Mouse (Mus musculus): Measurements from ENCODE around the gene Slc25a11. TPM values are rescaled to one million over a fixed set of nuclear protein-coding genes. Genes with fewer than 3 reads are reported as not detected.
A peak's percentile ranks its signal among the peaks of the same experiment; 100 is the strongest.

The Slc25a11 gene
- total and polyA plus RNA-seq, 3 experiments, result 59.2 to 125 (median 72.7) TPM

GRCm38 (mm10) chr11:70605024-70605566 lies 42.2 kb downstream of the Slc25a11 start:
- H3K27me3 ChIP-seq (ENCODE audit: insufficient read depth, low read length), result no peaks in the 10 kb centered on the region
- ATAC-seq (ENCODE audit: extremely low read depth, insufficient number of reproducible peaks, low FRiP score, poor library complexity, severe bottlenecking) (no peak), DNase-seq (ENCODE audit: low spot score) (peak; percentile 63)
- no peaks in the 10 kb centered on the region for H3K9me3 ChIP-seq (replicated peaks)
- TF ChIP-seq CTCF (IDR thresholded peaks at IDR 0.05; ENCODE audit: low read depth, low read length) (peak; percentile 87), GATA1 (IDR thresholded peaks at IDR 0.05; ENCODE audit: borderline replicate concordance, low read length) (no peak), TAL1 (conservative IDR thresholded peaks at IDR 0.05; ENCODE audit: low read depth, low read length) (no peak), POLR2AphosphoS5 (IDR thresholded peaks at IDR 0.05; ENCODE audit: insufficient replicate concordance, low read depth, low read length) (no peak)
- peaks cover 96% of the 10 kb centered on the region for H3K36me3 ChIP-seq (replicated peaks)
- no peaks in the 10 kb centered on the region; the same call in 1 of the 2 replicates for H3K4me1 ChIP-seq (ENCODE audit: insufficient read depth, low read depth, low read length)
- H3K4me3 ChIP-seq (ENCODE audit: low read depth, low read length), result no peak overlapping the region

GRCm38 (mm10) chr11:70598451-70598953 lies 48.8 kb downstream of the Slc25a11 start:
- ATAC-seq (ENCODE audit: extremely low read depth, insufficient number of reproducible peaks, low FRiP score, poor library complexity, severe bottlenecking) (no peak), DNase-seq (ENCODE audit: low spot score) (no peak)
- Histone ChIP-seq H3K4me1 (ENCODE audit: insufficient read depth, low read depth, low read length) (peaks cover 15% of the 10 kb centered on the region), H3K36me3 (replicated peaks) (peaks cover 92% of the 10 kb centered on the region), H3K27me3 (ENCODE audit: insufficient read depth, low read length) (no peaks in the 10 kb centered on the region), H3K4me3 (ENCODE audit: low read depth, low read length) (no peak overlapping the region), H3K9me3 (replicated peaks) (no peaks in the 10 kb centered on the region)
- TF ChIP-seq GATA1 (IDR thresholded peaks at IDR 0.05; ENCODE audit: borderline replicate concordance, low read length) (no peak), GATA2 (IDR thresholded peaks at IDR 0.05; ENCODE audit: borderline replicate concordance, low read depth, low read length) (no peak), TAL1 (conservative IDR thresholded peaks at IDR 0.05; ENCODE audit: low read depth, low read length) (no peak), POLR2AphosphoS5 (IDR thresholded peaks at IDR 0.05; ENCODE audit: insufficient replicate concordance, low read depth, low read length) (no peak), CTCF (IDR thresholded peaks at IDR 0.05; ENCODE audit: low read depth, low read length) (no peak)

- ATAC-seq (ENCODE audit: extremely low read depth, insufficient number of reproducible peaks, low FRiP score, poor library complexity, severe bottlenecking) (no peak), DNase-seq (ENCODE audit: low spot score) (no peak)
- H3K27me3 ChIP-seq (ENCODE audit: insufficient read depth, low read length), result no peaks in the 10 kb centered on the region
- peaks cover 18% of the 10 kb centered on the region for H3K4me1 ChIP-seq (ENCODE audit: insufficient read depth, low read depth, low read length)
- H3K9me3 ChIP-seq (replicated peaks), result no peaks in the 10 kb centered on the region
- H3K4me3 ChIP-seq (ENCODE audit: low read depth, low read length), result no peak overlapping the region
- TF ChIP-seq GATA2 (IDR thresholded peaks at IDR 0.05; ENCODE audit: borderline replicate concordance, low read depth, low read length) (no peak), POLR2AphosphoS5 (IDR thresholded peaks at IDR 0.05; ENCODE audit: insufficient replicate concordance, low read depth, low read length) (no peak), TAL1 (conservative IDR thresholded peaks at IDR 0.05; ENCODE audit: low read depth, low read length) (no peak), GATA1 (IDR thresholded peaks at IDR 0.05; ENCODE audit: borderline replicate concordance, low read length) (no peak), CTCF (IDR thresholded peaks at IDR 0.05; ENCODE audit: low read depth, low read length) (no peak)
- peaks cover 85% of the 10 kb centered on the region for H3K36me3 ChIP-seq (replicated peaks)
These were observed 50.0 kb downstream of the Slc25a11 start for GRCm38 (mm10) chr11:70597301-70597700.

GRCm38 (mm10) chr11:70596094-70596493 lies 51.2 kb downstream of the Slc25a11 start:
- Histone ChIP-seq H3K36me3 (replicated peaks) (peaks cover 76% of the 10 kb centered on the region), H3K4me3 (ENCODE audit: low read depth, low read length) (no peak overlapping the region), H3K27me3 (ENCODE audit: insufficient read depth, low read length) (no peaks in the 10 kb centered on the region), H3K9me3 (replicated peaks) (no peaks in the 10 kb centered on the region), H3K4me1 (ENCODE audit: insufficient read depth, low read depth, low read length) (peaks cover 25% of the 10 kb centered on the region)
- ATAC-seq (ENCODE audit: extremely low read depth, insufficient number of reproducible peaks, low FRiP score, poor library complexity, severe bottlenecking), result no peak
- DNase-seq (ENCODE audit: low spot score), result no peak
- TF ChIP-seq TAL1 (conservative IDR thresholded peaks at IDR 0.05; ENCODE audit: low read depth, low read length) (no peak), POLR2AphosphoS5 (IDR thresholded peaks at IDR 0.05; ENCODE audit: insufficient replicate concordance, low read depth, low read length) (no peak), CTCF (IDR thresholded peaks at IDR 0.05; ENCODE audit: low read depth, low read length) (no peak), GATA2 (IDR thresholded peaks at IDR 0.05; ENCODE audit: borderline replicate concordance, low read depth, low read length) (no peak), GATA1 (IDR thresholded peaks at IDR 0.05; ENCODE audit: borderline replicate concordance, low read length) (no peak)

- H3K9me3 ChIP-seq (replicated peaks), result no peaks in the 10 kb centered on the region
- no peaks in the 10 kb centered on the region for H3K27me3 ChIP-seq (ENCODE audit: insufficient read depth, low read length)
- peaks cover 75% of the 10 kb centered on the region for H3K36me3 ChIP-seq (replicated peaks)
- ATAC-seq (ENCODE audit: extremely low read depth, insufficient number of reproducible peaks, low FRiP score, poor library complexity, severe bottlenecking) (no peak), DNase-seq (ENCODE audit: low spot score) (no peak)
- H3K4me3 ChIP-seq (ENCODE audit: low read depth, low read length), result no peak overlapping the region
- H3K4me1 ChIP-seq (ENCODE audit: insufficient read depth, low read depth, low read length), result peaks cover 25% of the 10 kb centered on the region
- no peak for TF ChIP-seq GATA2 (IDR thresholded peaks at IDR 0.05; ENCODE audit: borderline replicate concordance, low read depth, low read length)
- TF ChIP-seq CTCF (IDR thresholded peaks at IDR 0.05; ENCODE audit: low read depth, low read length), result no peak
- no peak for TF ChIP-seq TAL1 (conservative IDR thresholded peaks at IDR 0.05; ENCODE audit: low read depth, low read length)
- no peak for TF ChIP-seq GATA1 (IDR thresholded peaks at IDR 0.05; ENCODE audit: borderline replicate concordance, low read length)
- no peak for TF ChIP-seq POLR2AphosphoS5 (IDR thresholded peaks at IDR 0.05; ENCODE audit: insufficient replicate concordance, low read depth, low read length)
These were observed 51.6 kb downstream of the Slc25a11 start for GRCm38 (mm10) chr11:70595638-70596037.

- no peak for ATAC-seq (ENCODE audit: extremely low read depth, insufficient number of reproducible peaks, low FRiP score, poor library complexity, severe bottlenecking)
- H3K27me3 ChIP-seq (ENCODE audit: insufficient read depth, low read length), result no peaks in the 10 kb centered on the region
- no peaks in the 10 kb centered on the region for H3K9me3 ChIP-seq (replicated peaks)
- peaks cover 25% of the 10 kb centered on the region for H3K4me1 ChIP-seq (ENCODE audit: insufficient read depth, low read depth, low read length)
- H3K36me3 ChIP-seq (replicated peaks), result peaks cover 69% of the 10 kb centered on the region
- no peak for DNase-seq (ENCODE audit: low spot score)
- no peak overlapping the region for H3K4me3 ChIP-seq (ENCODE audit: low read depth, low read length)
- TF ChIP-seq GATA2 (IDR thresholded peaks at IDR 0.05; ENCODE audit: borderline replicate concordance, low read depth, low read length), result no peak
- no peak for TF ChIP-seq GATA1 (IDR thresholded peaks at IDR 0.05; ENCODE audit: borderline replicate concordance, low read length)
- TF ChIP-seq POLR2AphosphoS5 (IDR thresholded peaks at IDR 0.05; ENCODE audit: insufficient replicate concordance, low read depth, low read length), result no peak
- TF ChIP-seq TAL1 (conservative IDR thresholded peaks at IDR 0.05; ENCODE audit: low read depth, low read length), result no peak
- TF ChIP-seq CTCF (IDR thresholded peaks at IDR 0.05; ENCODE audit: low read depth, low read length), result no peak
These were observed 52.9 kb downstream of the Slc25a11 start for GRCm38 (mm10) chr11:70594253-70594989.

Other genes with a start within 250 kb of the Slc25a11 start
Only the 20 nearest of the 25 such genes appear.
- gene Cxcl16, start 187.5 kb downstream of the Slc25a11 start, total RNA-seq (2014; fragmentation: Nextera tagmentation), result not detected in 2 replicates
- not detected in 2 replicates for gene Cxcl16, start 187.5 kb downstream of the Slc25a11 start, total RNA-seq (2017)
- not detected in 2 replicates for gene Cxcl16, start 187.5 kb downstream of the Slc25a11 start, polyA plus RNA-seq (2012)
- not detected in 2 replicates for gene Tm4sf5, start 142.2 kb downstream of the Slc25a11 start, total RNA-seq (2014; fragmentation: Nextera tagmentation)
- not detected in 2 replicates for gene Tm4sf5, start 142.2 kb downstream of the Slc25a11 start, total RNA-seq (2017)
- not detected in 2 replicates for gene Tm4sf5, start 142.2 kb downstream of the Slc25a11 start, polyA plus RNA-seq (2012)
- not detected in 2 replicates for gene Vmo1, start 132.9 kb downstream of the Slc25a11 start, total RNA-seq (2014; fragmentation: Nextera tagmentation)
- not detected in 2 replicates for gene Vmo1, start 132.9 kb downstream of the Slc25a11 start, total RNA-seq (2017)
- not detected in 2 replicates for gene Vmo1, start 132.9 kb downstream of the Slc25a11 start, polyA plus RNA-seq (2012)
- gene Gltpd2, start 128.3 kb downstream of the Slc25a11 start, total RNA-seq (2014; fragmentation: Nextera tagmentation), result not detected in 2 replicates
- gene Gltpd2, start 128.3 kb downstream of the Slc25a11 start, total RNA-seq (2017), result not detected in 2 replicates
- not detected in 2 replicates for gene Gltpd2, start 128.3 kb downstream of the Slc25a11 start, polyA plus RNA-seq (2012)
- gene Psmb6, start 122.1 kb downstream of the Slc25a11 start, total RNA-seq (2014; fragmentation: Nextera tagmentation), result 114 and 116 TPM in 2 replicates
- gene Psmb6, start 122.1 kb downstream of the Slc25a11 start, total RNA-seq (2017), result 212 and 295 TPM in 2 replicates
- gene Psmb6, start 122.1 kb downstream of the Slc25a11 start, polyA plus RNA-seq (2012), result 153 and 181 TPM in 2 replicates
- gene Gm40193, start 114.5 kb downstream of the Slc25a11 start, total RNA-seq (2014; fragmentation: Nextera tagmentation), result not detected in 2 replicates
- gene Gm40193, start 114.5 kb downstream of the Slc25a11 start, total RNA-seq (2017), result not detected in 2 replicates
- not detected in 2 replicates for gene Gm40193, start 114.5 kb downstream of the Slc25a11 start, polyA plus RNA-seq (2012)
- not detected in 2 replicates for gene Pld2, start 107.4 kb downstream of the Slc25a11 start, total RNA-seq (2014; fragmentation: Nextera tagmentation)
- 0.05 and 0.06 TPM in 2 replicates for gene Pld2, start 107.4 kb downstream of the Slc25a11 start, total RNA-seq (2017)
- gene Pld2, start 107.4 kb downstream of the Slc25a11 start, polyA plus RNA-seq (2012), result not detected in 2 replicates
- gene Mink1, start 84.6 kb downstream of the Slc25a11 start, total RNA-seq (2014; fragmentation: Nextera tagmentation), result 37.3 and 38.1 TPM in 2 replicates
- gene Mink1, start 84.6 kb downstream of the Slc25a11 start, total RNA-seq (2017), result 8.8 and 14.3 TPM in 2 replicates
- gene Mink1, start 84.6 kb downstream of the Slc25a11 start, polyA plus RNA-seq (2012), result 89.8 and 94.4 TPM in 2 replicates
- gene 4930544D05Rik, start 31.6 kb downstream of the Slc25a11 start, total RNA-seq (2014; fragmentation: Nextera tagmentation), result not detected in 2 replicates
- gene 4930544D05Rik, start 31.6 kb downstream of the Slc25a11 start, total RNA-seq (2017), result not detected in 2 replicates
- not detected in 2 replicates for gene 4930544D05Rik, start 31.6 kb downstream of the Slc25a11 start, polyA plus RNA-seq (2012)
- gene Chrne, start 28.3 kb downstream of the Slc25a11 start, total RNA-seq (2014; fragmentation: Nextera tagmentation), result not detected in 2 replicates
- gene Chrne, start 28.3 kb downstream of the Slc25a11 start, total RNA-seq (2017), result not detected in 2 replicates
- gene Chrne, start 28.3 kb downstream of the Slc25a11 start, polyA plus RNA-seq (2012), result not detected in 2 replicates
- gene Gp1ba, start 8.4 kb downstream of the Slc25a11 start, total RNA-seq (2014; fragmentation: Nextera tagmentation), result 1.1 and 3.1 TPM in 2 replicates
- 2.8 and 3.4 TPM in 2 replicates for gene Gp1ba, start 8.4 kb downstream of the Slc25a11 start, total RNA-seq (2017)
- 9.0 TPM in 2 replicates for gene Gp1ba, start 8.4 kb downstream of the Slc25a11 start, polyA plus RNA-seq (2012)
- 63.7 and 115 TPM in 2 replicates for gene Rnf167, start 244 bp downstream of the Slc25a11 start, total RNA-seq (2014; fragmentation: Nextera tagmentation)
- gene Rnf167, start 244 bp downstream of the Slc25a11 start, total RNA-seq (2017), result 62.3 and 64.1 TPM in 2 replicates
- gene Rnf167, start 244 bp downstream of the Slc25a11 start, polyA plus RNA-seq (2012), result 62.6 and 81.3 TPM in 2 replicates
- gene Pfn1, start 7.2 kb upstream of the Slc25a11 start, total RNA-seq (2014; fragmentation: Nextera tagmentation), result 804 and 991 TPM in 2 replicates
- 724 and 774 TPM in 2 replicates for gene Pfn1, start 7.2 kb upstream of the Slc25a11 start, total RNA-seq (2017)
- 3,649 and 4,709 TPM in 2 replicates for gene Pfn1, start 7.2 kb upstream of the Slc25a11 start, polyA plus RNA-seq (2012)
- gene Eno3, start 9.7 kb upstream of the Slc25a11 start, total RNA-seq (2014; fragmentation: Nextera tagmentation), result 19.0 and 25.3 TPM in 2 replicates
- gene Eno3, start 9.7 kb upstream of the Slc25a11 start, total RNA-seq (2017), result 21.9 and 24.5 TPM in 2 replicates
- gene Eno3, start 9.7 kb upstream of the Slc25a11 start, polyA plus RNA-seq (2012), result 3.1 and 5.7 TPM in 2 replicates
- gene Spag7, start 21.9 kb upstream of the Slc25a11 start, total RNA-seq (2014; fragmentation: Nextera tagmentation), result 64.2 and 66.9 TPM in 2 replicates
- gene Spag7, start 21.9 kb upstream of the Slc25a11 start, total RNA-seq (2017), result 64.6 and 81.5 TPM in 2 replicates
- 152 and 196 TPM in 2 replicates for gene Spag7, start 21.9 kb upstream of the Slc25a11 start, polyA plus RNA-seq (2012)
- gene Camta2, start 40.6 kb upstream of the Slc25a11 start, total RNA-seq (2014; fragmentation: Nextera tagmentation), result 21.1 and 25.4 TPM in 2 replicates
- 3.5 and 5.3 TPM in 2 replicates for gene Camta2, start 40.6 kb upstream of the Slc25a11 start, total RNA-seq (2017)
- gene Camta2, start 40.6 kb upstream of the Slc25a11 start, polyA plus RNA-seq (2012), result 14.7 and 21.2 TPM in 2 replicates
- gene Inca1, start 52.7 kb upstream of the Slc25a11 start, total RNA-seq (2014; fragmentation: Nextera tagmentation), result 3.7 and 5.2 TPM in 2 replicates
- 0.93 and 1.2 TPM in 2 replicates for gene Inca1, start 52.7 kb upstream of the Slc25a11 start, total RNA-seq (2017)
- gene Inca1, start 52.7 kb upstream of the Slc25a11 start, polyA plus RNA-seq (2012), result 0.24 and 0.36 TPM in 2 replicates
- gene Kif1c, start 53.1 kb upstream of the Slc25a11 start, total RNA-seq (2014; fragmentation: Nextera tagmentation), result 11.6 and 11.7 TPM in 2 replicates
- 12.3 and 13.9 TPM in 2 replicates for gene Kif1c, start 53.1 kb upstream of the Slc25a11 start, total RNA-seq (2017)
- gene Kif1c, start 53.1 kb upstream of the Slc25a11 start, polyA plus RNA-seq (2012), result 30.4 and 38.8 TPM in 2 replicates
- gene Zfp3, start 116.7 kb upstream of the Slc25a11 start, total RNA-seq (2014; fragmentation: Nextera tagmentation), result 12.8 TPM in 2 replicates
- 5.4 and 5.6 TPM in 2 replicates for gene Zfp3, start 116.7 kb upstream of the Slc25a11 start, total RNA-seq (2017)
- gene Zfp3, start 116.7 kb upstream of the Slc25a11 start, polyA plus RNA-seq (2012), result 2.6 and 2.8 TPM in 2 replicates
- not detected in 2 replicates for gene Scimp, start 165.1 kb upstream of the Slc25a11 start, total RNA-seq (2014; fragmentation: Nextera tagmentation)
- gene Scimp, start 165.1 kb upstream of the Slc25a11 start, total RNA-seq (2017), result not detected in 2 replicates
- gene Scimp, start 165.1 kb upstream of the Slc25a11 start, polyA plus RNA-seq (2012), result not detected in 2 replicates

Data from G1E (cell line).